11 mouse cellular contexts compared by ENCODE assay signal in genomic region chr16:22622286-22622685, GRCm38 (mm10). TPM values are rescaled to one million over a fixed set of nuclear protein-coding genes. Genes with fewer than 3 reads are reported as not detected.
A peak's percentile ranks its signal among the peaks of the same experiment; 100 is the strongest.
DNase-seq lines count a peak whose midpoint lies in the region; ATAC-seq and TF ChIP-seq lines count a peak whose summit lies in the region.
"Had no signal": no experiment of that assay in that cellular context is flagged by ENCODE, and none has a peak within 500 bp of the region (broad histone marks: within the 10 kb centered on the region; RNA-seq: fewer than 3 reads in every experiment).

No protein-coding gene starts in this region.

- WGBS in intestine, embryonic 16.5 days: 19% methylated on average over 9 of the region's 9 CpGs
- WGBS in limb, embryonic 14.5 days: 7% methylated on average over 9 of the region's 9 CpGs
- 49% methylated on average over 9 of the region's 9 CpGs for WGBS in forebrain, embryonic 15.5 days

- H3K9me3 ChIP-seq in intestine, embryonic 16.5 days (ENCODE audit: control insufficient read depth, low read length): no peaks in the 10 kb centered on the region
- no peaks in the 10 kb centered on the region for H3K9me3 ChIP-seq in limb, embryonic 14.5 days (ENCODE audit: control insufficient read depth, low read length)
- H3K9me3 ChIP-seq in forebrain, embryonic 15.5 days: no peaks in the 10 kb centered on the region

- intact Hi-C loops in heart, postnatal 10 days (cut with DNase I): no loop called here
- intact Hi-C loops in heart, postnatal 36 days (cut with DNase I): no loop called here

- H3K4me3 ChIP-seq in intestine, embryonic 16.5 days (ENCODE audit: low read length): peak overlapping the region; percentile 18
- no peak overlapping the region for H3K4me3 ChIP-seq in limb, embryonic 14.5 days (replicated peaks; ENCODE audit: low read length)
- no peak overlapping the region for H3K4me3 ChIP-seq in forebrain, embryonic 15.5 days
- H3K4me3 ChIP-seq: heart, adult 2 months; myocyte had no signal

- no peak for TF ChIP-seq POLR2A in limb, embryonic 14.5 days (IDR thresholded peaks at IDR 0.05; ENCODE audit: borderline replicate concordance, extremely low read depth, insufficient read depth, insufficient read length)

- H3K27me3 ChIP-seq in intestine, embryonic 16.5 days (replicated peaks; ENCODE audit: control insufficient read depth, insufficient read depth, low read length): no peaks in the 10 kb centered on the region
- no peaks in the 10 kb centered on the region for H3K27me3 ChIP-seq in limb, embryonic 14.5 days (ENCODE audit: control insufficient read depth, insufficient read depth, low read length)
- H3K27me3 ChIP-seq in forebrain, embryonic 15.5 days: no peaks in the 10 kb centered on the region

- peak overlapping the region; percentile 46 for H3K4me2 ChIP-seq in intestine, embryonic 16.5 days (ENCODE audit: low read depth, low read length)
- peak overlapping the region; percentile 32 for H3K4me2 ChIP-seq in limb, embryonic 14.5 days (replicated peaks; ENCODE audit: low read depth, low read length, severe bottlenecking)
- H3K4me2 ChIP-seq in forebrain, embryonic 15.5 days (replicated peaks): no peak overlapping the region

- peak; percentile 82 for ATAC-seq in intestine, embryonic 16.5 days
- no peak for ATAC-seq in limb, embryonic 14.5 days (ENCODE audit: low FRiP score, low read depth)
- ATAC-seq in forebrain, embryonic 15.5 days (replicated peaks): no peak

- H3K4me1 ChIP-seq in intestine, embryonic 16.5 days (ENCODE audit: control insufficient read depth, insufficient read depth, low read length): peaks cover 7% of the 10 kb centered on the region; the same call in 1 of the 2 replicates
- H3K4me1 ChIP-seq in limb, embryonic 14.5 days (ENCODE audit: control insufficient read depth, insufficient read depth, low read length): peaks cover 6% of the 10 kb centered on the region; the same call in 1 of the 2 replicates
- H3K4me1 ChIP-seq in forebrain, embryonic 15.5 days: no peaks in the 10 kb centered on the region

- peak; percentile 8 to 19 for DNase-seq in heart, postnatal 10 days
- DNase-seq in heart, postnatal 36 days: no peak
- DNase-seq in cerebellum, adult 11-12 months: peak; percentile 70
- peak; percentile 4 for DNase-seq in limb, embryonic 14.5 days (ENCODE audit: low spot score)
- no peak for DNase-seq in embryo, embryonic 9.5 days (ENCODE audit: extremely low spot score)
- DNase-seq in embryo, embryonic 11 days: no peak
- DNase-seq: heart, adult 2 months had no signal

- peak overlapping the region; percentile 84 for H3K27ac ChIP-seq in intestine, embryonic 16.5 days (ENCODE audit: low read length)
- H3K27ac ChIP-seq in limb, embryonic 14.5 days (replicated peaks; ENCODE audit: low read depth, low read length): no peak overlapping the region
- no peak overlapping the region for H3K27ac ChIP-seq in forebrain, embryonic 15.5 days (replicated peaks)
- H3K27ac ChIP-seq: heart, adult 2 months; liver, embryonic 14.5 days had no signal

- 0 out of 2 replicates have a peak overlapping the region, but pooled peaks have one; percentile 25 for H3K9ac ChIP-seq in intestine, embryonic 16.5 days (ENCODE audit: low read depth, low read length)
- no peak overlapping the region for H3K9ac ChIP-seq in limb, embryonic 14.5 days (ENCODE audit: low read depth, low read length, severe bottlenecking)
- no peak overlapping the region for H3K9ac ChIP-seq in forebrain, embryonic 15.5 days (replicated peaks)
- H3K9ac ChIP-seq: liver, embryonic 14.5 days had no signal

- no peaks in the 10 kb centered on the region for H3K36me3 ChIP-seq in intestine, embryonic 16.5 days (ENCODE audit: control insufficient read depth, insufficient read depth, low read length)
- H3K36me3 ChIP-seq in limb, embryonic 14.5 days (ENCODE audit: control insufficient read depth, insufficient read depth, low read length): no peaks in the 10 kb centered on the region
- no peaks in the 10 kb centered on the region for H3K36me3 ChIP-seq in forebrain, embryonic 15.5 days

RNA-seq across cellular contexts. Expression of gene Dgkg, which starts 34.7 kb away (rescaled TPM):
- total RNA-seq in heart, postnatal 10 days (2021): under 1 TPM; 0.62 to 0.84 TPM
- under 1 TPM; 0.41 to 0.42 TPM for total RNA-seq in heart, postnatal 36 days (2021)
- 5.5 and 5.9 TPM in 2 replicates for polyA plus RNA-seq in intestine, embryonic 16.5 days (2015; fragmentation: Nextera tagmentation; extraction: Ambion mirVana)
- polyA plus RNA-seq in limb, embryonic 14.5 days (2012; rRNA removed): 0.05 and 0.08 TPM in 2 replicates
- 0.26 and 0.29 TPM in 2 replicates for polyA plus RNA-seq in limb, embryonic 14.5 days (2014; fragmentation: Nextera tagmentation; extraction: Ambion mirVana)
- polyA plus RNA-seq in forebrain, embryonic 15.5 days (2015; fragmentation: Nextera tagmentation; extraction: Ambion mirVana): 5.8 TPM in 2 replicates

Comparison
In these comparisons a context has a peak if more than half of its experiments do, and no peak if none do; other contexts are left out.
1. DNase-seq: peak in heart, postnatal 10 days (2 of 2), cerebellum, adult 11-12 months (single experiment) and limb, embryonic 14.5 days (single experiment); none in heart, postnatal 36 days (0 of 2), embryo, embryonic 9.5 days (single experiment) and embryo, embryonic 11 days (single experiment).